Mouse (Mus musculus) intestine, embryonic 15.5 days (tissue): ENCODE measurements at regions not wholly inside any gene's neighbourhood (a gene's known extent, or its start where the extent isn't known, plus 50 kb on each side); places are given as distances from the start of the nearest gene placed in this dataset.

Experiments
- ATAC-seq: fragments of 200-750 bp; cut with Nextera tagmentation; 2 replicates; pipeline ENCODE4 v1.8.0; 2017; ENCODE audit warnings: moderate TSS enrichment, moderate library complexity
- H3K27ac ChIP-seq: fragments of 300-500 bp; sonication (generic); 2 replicates; pipeline ENCODE4 v1.5.1; 2015; ENCODE audit warnings: mild to moderate bottlenecking, inconsistent platforms
- H3K27me3 ChIP-seq: fragments of 300-500 bp; sonication (generic); replicated peaks from 2 replicates; pipeline ENCODE4 v1.6.1; 2015; ENCODE audit warnings: inconsistent platforms
- H3K36me3 ChIP-seq: fragments of 300-500 bp; sonication (generic); 2 replicates; pipeline ENCODE4 v1.6.1; 2015; ENCODE audit warnings: inconsistent platforms
- H3K4me1 ChIP-seq: fragments of 300-500 bp; sonication (generic); replicated peaks from 2 replicates; pipeline ENCODE4 v1.6.1; 2015; ENCODE audit warnings: inconsistent platforms
- H3K4me2 ChIP-seq: fragments of 300-500 bp; sonication (generic); replicated peaks from 2 replicates; pipeline ENCODE4 v1.6.1; 2015; ENCODE audit warnings: mild to moderate bottlenecking, inconsistent platforms
- H3K4me3 ChIP-seq: fragments of 300-500 bp; sonication (generic); replicated peaks from 2 replicates; pipeline ENCODE4 v1.5.1; 2015; ENCODE audit warnings: inconsistent platforms
- H3K9ac ChIP-seq: fragments of 300-500 bp; sonication (generic); 2 replicates; pipeline ENCODE4 v1.6.1; 2015; ENCODE audit warnings: inconsistent platforms
- H3K9me3 ChIP-seq: fragments of 300-500 bp; sonication (generic); 2 replicates; pipeline ENCODE4 v1.6.1; 2016; ENCODE audit warnings: inconsistent platforms
- WGBS: fragments of 180-500 bp; shearing (Covaris S2); methylation state at CpG from one replicate; pipeline ENCODE4 v1.1.7; 2015; 5-methylcytosine and 5-hydroxymethylcytosine counted together

GRCm38 (mm10) chr2:107964841-107965240, 674.4 kb downstream of the Kcna4 start:
- no peak for ATAC-seq
- H3K4me3 ChIP-seq: no peak overlapping the region
- H3K4me1 ChIP-seq: no peaks in the 10 kb centered on the region
- no peak overlapping the region for H3K4me2 ChIP-seq
- no peak overlapping the region for H3K27ac ChIP-seq
- H3K9me3 ChIP-seq: no peaks in the 10 kb centered on the region
- no peaks in the 10 kb centered on the region for H3K27me3 ChIP-seq
- H3K9ac ChIP-seq: no peak overlapping the region
- WGBS: 75% methylated on average over 2 of the region's 2 CpGs
- H3K36me3 ChIP-seq: no peaks in the 10 kb centered on the region

- Histone ChIP-seq H3K27me3 (no peaks in the 10 kb centered on the region), H3K4me1 (no peaks in the 10 kb centered on the region), H3K36me3 (no peaks in the 10 kb centered on the region), H3K27ac (no peak overlapping the region), H3K9me3 (no peaks in the 10 kb centered on the region), H3K9ac (no peak overlapping the region), H3K4me2 (no peak overlapping the region), H3K4me3 (no peak overlapping the region)
- WGBS: 82% methylated on average over 7 of the region's 7 CpGs
- no peak for ATAC-seq
These were observed 675.2 kb downstream of the Kcna4 start for GRCm38 (mm10) chr2:107965336-107966306.

- no peak for ATAC-seq
- no peak overlapping the region for H3K4me2 ChIP-seq
- no peak overlapping the region for H3K9ac ChIP-seq
- H3K9me3 ChIP-seq: no peaks in the 10 kb centered on the region
- H3K4me1 ChIP-seq: no peaks in the 10 kb centered on the region
- no peaks in the 10 kb centered on the region for H3K27me3 ChIP-seq
- no peak overlapping the region for H3K4me3 ChIP-seq
- WGBS: 59% methylated on average over 2 of the region's 2 CpGs
- H3K36me3 ChIP-seq: no peaks in the 10 kb centered on the region
- H3K27ac ChIP-seq: no peak overlapping the region
These were observed 678.1 kb downstream of the Kcna4 start for GRCm38 (mm10) chr2:107968526-107968925.

- Histone ChIP-seq H3K27ac (no peak overlapping the region), H3K4me2 (no peak overlapping the region), H3K9ac (no peak overlapping the region), H3K9me3 (no peaks in the 10 kb centered on the region), H3K36me3 (no peaks in the 10 kb centered on the region), H3K4me3 (no peak overlapping the region), H3K4me1 (no peaks in the 10 kb centered on the region), H3K27me3 (no peaks in the 10 kb centered on the region)
- no peak for ATAC-seq
- WGBS: 83% methylated on average over 2 of the region's 2 CpGs
These were observed 679.1 kb downstream of the Kcna4 start for GRCm38 (mm10) chr2:107969526-107969925.

GRCm38 (mm10) chr2:107973528-107973927, 683.1 kb downstream of the Kcna4 start:
- no peaks in the 10 kb centered on the region for H3K36me3 ChIP-seq
- no peak for ATAC-seq
- no peak overlapping the region for H3K4me2 ChIP-seq
- no peaks in the 10 kb centered on the region for H3K27me3 ChIP-seq
- H3K4me3 ChIP-seq: no peak overlapping the region
- no peaks in the 10 kb centered on the region for H3K4me1 ChIP-seq
- H3K9ac ChIP-seq: no peak overlapping the region
- no peak overlapping the region for H3K27ac ChIP-seq
- no peaks in the 10 kb centered on the region for H3K9me3 ChIP-seq
- WGBS: 68% methylated on average over 4 of the region's 4 CpGs

- H3K4me1 ChIP-seq: no peaks in the 10 kb centered on the region
- 68% methylated on average over 6 of the region's 6 CpGs for WGBS
- H3K27ac ChIP-seq: no peak overlapping the region
- no peak overlapping the region for H3K4me2 ChIP-seq
- H3K9me3 ChIP-seq: no peaks in the 10 kb centered on the region
- H3K36me3 ChIP-seq: no peaks in the 10 kb centered on the region
- no peak for ATAC-seq
- no peak overlapping the region for H3K9ac ChIP-seq
- no peak overlapping the region for H3K4me3 ChIP-seq
- H3K27me3 ChIP-seq: no peaks in the 10 kb centered on the region
These were observed 704.4 kb downstream of the Kcna4 start for GRCm38 (mm10) chr2:107994831-107995230.

- no peak for ATAC-seq
- Histone ChIP-seq H3K4me3 (no peak overlapping the region), H3K9ac (no peak overlapping the region), H3K27ac (no peak overlapping the region), H3K9me3 (no peaks in the 10 kb centered on the region), H3K4me2 (no peak overlapping the region), H3K27me3 (no peaks in the 10 kb centered on the region), H3K36me3 (no peaks in the 10 kb centered on the region), H3K4me1 (no peaks in the 10 kb centered on the region)
- 81% methylated on average over 3 of the region's 3 CpGs for WGBS
These were observed 721.1 kb downstream of the Kcna4 start for GRCm38 (mm10) chr2:108011534-108011933.

GRCm38 (mm10) chr2:108023206-108023605, 732.8 kb downstream of the Kcna4 start:
- Histone ChIP-seq H3K9me3 (no peaks in the 10 kb centered on the region), H3K4me1 (no peaks in the 10 kb centered on the region), H3K4me3 (no peak overlapping the region), H3K9ac (no peak overlapping the region), H3K36me3 (no peaks in the 10 kb centered on the region), H3K27me3 (no peaks in the 10 kb centered on the region), H3K4me2 (no peak overlapping the region), H3K27ac (no peak overlapping the region)
- 44% methylated on average over 3 of the region's 3 CpGs for WGBS
- ATAC-seq: no peak

GRCm38 (mm10) chr2:108030657-108031056, 740.2 kb downstream of the Kcna4 start:
- Histone ChIP-seq H3K36me3 (no peaks in the 10 kb centered on the region), H3K9me3 (no peaks in the 10 kb centered on the region), H3K27me3 (no peaks in the 10 kb centered on the region), H3K27ac (no peak overlapping the region), H3K4me1 (no peaks in the 10 kb centered on the region), H3K4me2 (no peak overlapping the region), H3K9ac (no peak overlapping the region), H3K4me3 (no peak overlapping the region)
- WGBS: 92% methylated on average over 2 of the region's 2 CpGs
- no peak for ATAC-seq

GRCm38 (mm10) chr2:108032301-108033013, 742.0 kb downstream of the Kcna4 start:
- H3K9ac ChIP-seq: no peak overlapping the region
- no peaks in the 10 kb centered on the region for H3K4me1 ChIP-seq
- H3K9me3 ChIP-seq: no peaks in the 10 kb centered on the region
- H3K36me3 ChIP-seq: no peaks in the 10 kb centered on the region
- ATAC-seq: no peak
- H3K27ac ChIP-seq: no peak overlapping the region
- 57% methylated on average over 3 of the region's 3 CpGs for WGBS
- no peaks in the 10 kb centered on the region for H3K27me3 ChIP-seq
- H3K4me3 ChIP-seq: no peak overlapping the region
- no peak overlapping the region for H3K4me2 ChIP-seq

- no peak overlapping the region for H3K27ac ChIP-seq
- no peak overlapping the region for H3K4me3 ChIP-seq
- no peaks in the 10 kb centered on the region for H3K27me3 ChIP-seq
- no peaks in the 10 kb centered on the region for H3K36me3 ChIP-seq
- 72% methylated on average over 8 of the region's 8 CpGs for WGBS
- H3K9ac ChIP-seq: no peak overlapping the region
- no peaks in the 10 kb centered on the region for H3K4me1 ChIP-seq
- no peak for ATAC-seq
- no peaks in the 10 kb centered on the region for H3K9me3 ChIP-seq
- H3K4me2 ChIP-seq: no peak overlapping the region
These were observed 743.1 kb downstream of the Kcna4 start for GRCm38 (mm10) chr2:108033328-108034182.

GRCm38 (mm10) chr2:108034882-108035281, 744.4 kb downstream of the Kcna4 start:
- no peak overlapping the region for H3K27ac ChIP-seq
- no peaks in the 10 kb centered on the region for H3K27me3 ChIP-seq
- H3K4me1 ChIP-seq: no peaks in the 10 kb centered on the region
- no peak overlapping the region for H3K9ac ChIP-seq
- H3K9me3 ChIP-seq: no peaks in the 10 kb centered on the region
- no peak overlapping the region for H3K4me3 ChIP-seq
- ATAC-seq: no peak
- no peaks in the 10 kb centered on the region for H3K36me3 ChIP-seq
- WGBS: 64% methylated on average over 4 of the region's 4 CpGs
- H3K4me2 ChIP-seq: no peak overlapping the region
